Mouse (Mus musculus): Measurements from ENCODE around the gene Furin. TPM values are rescaled to one million over a fixed set of nuclear protein-coding genes. Genes with fewer than 3 reads are reported as not detected.
A peak's percentile ranks its signal among the peaks of the same experiment; 100 is the strongest.

Gene Furin
- total RNA-seq, 2 experiments from 2014 or later: 48.7 to 50.3 TPM

DNA sequence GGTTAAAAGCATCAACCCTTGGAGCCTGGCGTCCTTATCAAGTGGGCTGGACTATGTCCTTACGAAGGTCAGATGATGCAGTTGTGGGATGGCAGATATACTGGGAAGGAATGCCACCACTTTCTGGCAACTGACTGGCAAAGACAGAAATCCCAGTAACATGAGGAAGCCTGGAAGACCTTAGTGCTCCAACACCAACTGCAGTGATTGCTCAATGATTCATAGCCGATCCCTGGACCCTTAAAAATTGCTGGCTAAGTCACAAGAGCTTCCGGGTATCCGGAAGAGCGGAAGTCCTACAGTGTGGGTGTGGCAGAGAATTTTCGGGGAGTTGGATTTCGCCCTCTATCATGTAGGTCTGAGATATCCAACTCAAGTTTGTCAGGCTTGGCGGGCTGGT, 59.1 kb downstream of the Furin start:
- DNase-seq (ENCODE audit: low spot score in 2 of 2): no peak

DNA sequence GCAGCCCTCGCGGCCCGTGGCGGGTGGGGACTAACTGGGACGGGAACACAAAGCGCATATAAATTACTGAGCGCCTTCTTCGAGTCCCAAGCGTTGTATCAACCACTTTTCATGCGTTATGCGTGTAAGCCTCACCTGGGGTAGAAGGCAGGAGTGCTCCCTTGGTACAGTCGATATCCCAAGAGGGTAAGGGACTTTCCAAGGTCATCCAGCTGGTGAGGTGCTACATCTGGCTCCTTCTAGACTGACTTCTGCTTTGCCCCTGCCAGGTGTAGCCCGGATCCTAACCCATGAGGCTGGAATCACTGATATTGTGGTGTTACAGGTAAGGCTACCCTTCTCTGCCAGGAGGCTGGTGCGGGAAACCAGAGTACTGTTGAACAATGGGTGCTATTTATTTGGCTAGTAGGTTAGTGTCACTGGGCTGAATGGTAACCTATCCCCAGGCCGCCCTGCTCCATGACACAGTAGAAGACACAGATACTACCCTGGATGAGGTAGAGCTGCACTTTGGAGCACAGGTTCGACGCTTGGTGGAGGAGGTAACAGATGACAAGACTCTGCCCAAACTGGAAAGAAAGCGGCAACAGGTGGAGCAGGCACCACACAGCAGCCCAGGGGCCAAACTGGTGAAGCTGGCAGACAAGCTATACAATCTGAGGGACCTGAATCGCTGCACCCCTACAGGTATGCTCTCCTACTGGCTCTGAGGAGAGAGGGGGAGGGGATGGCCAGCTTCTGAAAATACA, 61.8 kb downstream of the Furin start:
- DNase-seq (ENCODE audit: low spot score in 2 of 2): no peak

DNA sequence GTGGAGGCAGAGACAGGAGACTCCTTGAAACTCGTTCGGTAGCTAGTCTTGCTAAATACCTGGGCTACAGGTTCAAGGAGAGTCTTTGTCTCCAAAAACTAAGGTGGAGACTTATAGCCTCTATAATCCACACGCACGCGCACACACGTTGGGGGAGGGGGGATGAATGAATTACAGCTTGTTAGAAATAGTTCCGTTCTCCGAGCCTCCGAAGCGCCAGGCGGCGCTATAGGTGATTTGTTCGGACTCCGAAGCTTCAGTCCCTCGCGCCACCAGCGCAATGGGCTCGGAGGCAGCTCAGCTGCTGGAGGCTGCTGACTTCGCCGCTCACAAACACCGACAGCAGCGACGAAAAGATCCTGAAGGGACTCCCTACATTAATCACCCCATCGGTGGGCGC, 62.4 kb downstream of the Furin start, which contains the start of gene Hddc3:
Gene Hddc3, plus strand, starts transcription at position 247 of the 400 bp plus-strand sequence.
- DNase-seq (ENCODE audit: low spot score in 2 of 2): peak; percentile 96 to 97

DNA sequence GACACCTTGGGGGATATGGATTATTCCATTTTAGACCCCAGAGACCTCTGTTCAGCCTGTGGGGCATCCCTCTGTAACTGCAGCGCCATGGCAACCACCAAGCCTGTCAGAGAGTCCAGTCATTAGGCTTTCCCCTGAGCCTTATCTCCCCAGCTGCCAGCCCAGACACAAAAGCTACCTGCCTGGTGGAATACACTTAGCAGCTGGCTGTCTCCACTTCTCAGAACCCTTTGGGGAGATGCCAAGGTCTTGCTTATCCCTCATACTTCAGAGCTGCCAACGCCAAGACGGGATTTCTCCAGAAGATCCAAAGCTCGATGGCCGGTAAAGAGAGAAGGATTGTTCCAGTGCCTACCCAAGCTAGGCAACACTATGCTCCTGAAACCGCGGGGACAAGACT, 63.4 kb downstream of the Furin start:
- DNase-seq (ENCODE audit: low spot score in 2 of 2): no peak

DNA sequence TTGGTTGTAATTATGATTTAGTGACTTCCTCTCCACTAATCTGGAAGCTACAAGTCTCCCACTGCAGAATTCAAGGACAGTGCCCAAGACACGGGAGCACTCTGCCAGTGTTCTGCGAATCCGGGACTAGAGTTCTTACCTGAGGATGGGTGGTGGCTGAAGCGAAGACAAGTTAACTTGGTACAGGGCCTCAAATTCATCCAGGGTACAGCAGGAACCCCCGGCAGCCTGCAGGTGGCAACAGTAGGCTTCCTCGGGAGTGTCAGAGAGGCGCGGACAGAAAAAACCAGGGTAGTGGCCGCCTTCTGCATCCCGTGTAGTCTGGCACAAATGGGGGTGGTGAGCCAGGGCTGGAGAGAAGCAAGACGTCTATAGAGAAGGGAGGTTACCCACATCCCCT, 64.4 kb downstream of the Furin start, which contains the start of gene Unc45a:
Gene Unc45a, minus strand, starts transcription at position 213 of the 400 bp plus-strand sequence.
- DNase-seq (ENCODE audit: low spot score in 2 of 2): peak; percentile 34 to 67

DNA sequence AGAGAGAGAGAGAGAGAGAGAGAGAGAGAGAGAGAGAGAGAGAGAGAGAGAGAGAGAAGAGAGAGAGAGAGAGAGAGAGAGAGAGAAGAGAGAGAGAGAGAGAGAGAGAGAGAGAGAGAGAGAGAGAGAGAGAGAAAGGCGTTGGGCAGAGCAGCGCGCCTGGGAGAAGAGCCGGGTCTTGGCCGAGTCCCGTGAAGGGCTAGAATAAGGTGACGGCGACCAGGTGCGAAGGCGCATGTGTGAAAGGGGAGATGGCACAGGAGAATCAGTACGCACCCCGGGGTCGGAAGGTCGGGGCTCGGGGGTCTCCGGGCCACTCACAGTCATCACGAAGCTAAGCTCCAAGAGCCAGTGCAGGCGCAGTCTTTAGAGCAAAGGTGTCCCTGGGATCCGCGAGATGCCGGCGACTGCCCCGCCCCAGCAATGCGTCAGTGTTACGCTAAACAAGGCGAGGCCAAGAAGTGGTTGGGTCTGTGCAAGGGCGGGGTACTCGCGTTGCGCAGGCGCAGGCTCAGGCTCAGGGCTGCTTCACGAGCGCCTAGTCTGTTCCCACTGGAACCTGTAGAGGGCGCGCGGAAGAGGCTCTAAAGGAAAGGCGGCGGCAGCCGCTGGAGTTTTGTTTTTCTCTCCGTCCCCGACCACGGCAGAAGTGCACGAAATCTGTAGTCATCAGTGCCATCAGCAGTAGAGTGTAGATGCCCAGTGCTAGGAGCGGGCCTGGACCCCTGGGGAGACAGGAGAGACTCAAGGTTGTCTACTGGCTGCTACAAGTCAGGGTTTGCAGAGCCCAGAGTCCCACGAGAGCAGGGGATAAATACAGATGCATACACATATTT, 65.2 kb downstream of the Furin start:
- peak; percentile 97 to 99 for DNase-seq (ENCODE audit: low spot score in 2 of 2)

DNA sequence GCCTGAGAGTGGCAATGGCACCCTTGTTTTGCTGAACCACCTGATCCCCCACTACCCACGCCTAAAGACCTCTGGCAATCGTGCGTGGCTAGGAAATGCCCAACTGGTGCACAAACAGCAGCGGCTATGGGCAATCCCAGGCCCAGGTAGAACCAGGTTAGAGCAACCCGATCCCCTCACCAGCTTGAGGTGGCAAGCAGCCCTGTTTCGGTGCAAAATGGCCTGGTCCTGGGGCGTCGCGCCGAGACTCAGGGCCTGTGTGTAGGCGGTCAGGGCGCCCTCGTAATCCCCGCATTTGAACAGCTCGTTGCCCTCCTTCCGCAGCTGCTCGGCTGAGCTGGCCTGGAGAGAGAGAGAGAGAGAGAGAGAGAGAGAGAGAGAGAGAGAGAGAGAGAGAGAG, 65.9 kb downstream of the Furin start:
- no peak for DNase-seq (ENCODE audit: low spot score in 2 of 2)

Other genes with a start within 250 kb of the Furin start
- 10 to 100 TPM; 25.2 to 25.7 TPM for gene Sema4b, start 218.6 kb downstream of the Furin start, total RNA-seq (2021)
- 10 to 100 TPM; 28.1 to 28.8 TPM for gene Cib1, start 172.6 kb downstream of the Furin start, total RNA-seq (2021)
- 1 to 10 TPM; 6.3 to 6.4 TPM for gene Gdpgp1, start 172.6 kb downstream of the Furin start, total RNA-seq (2021)
- gene Ttll13, start 159.1 kb downstream of the Furin start, total RNA-seq (2021): 1 to 10 TPM in 1 of 2 experiments, under 1 TPM in 1; 0.95 to 1.6 TPM
- gene Ngrn, start 144.2 kb downstream of the Furin start, total RNA-seq (2021): 10 to 100 TPM; 38.9 to 39.3 TPM
- 10 to 100 TPM; 21.4 TPM for gene Vps33b, start 135.8 kb downstream of the Furin start, total RNA-seq (2021)
- gene Prc1, start 111.0 kb downstream of the Furin start, total RNA-seq (2021): 1 to 10 TPM; 2.4 to 4.9 TPM
- gene Rccd1, start 81.0 kb downstream of the Furin start, total RNA-seq (2021): 10 to 100 TPM; 14.5 to 15.4 TPM
- 10 to 100 TPM; 40.6 to 47.9 TPM for gene Unc45a, start 64.4 kb downstream of the Furin start, total RNA-seq (2021)
- 10 to 100 TPM; 45.8 to 46.3 TPM for gene Hddc3, start 62.3 kb downstream of the Furin start, total RNA-seq (2021)
- 100 to 1,000 TPM; 124 to 139 TPM for gene Man2a2, start 34.1 kb downstream of the Furin start, total RNA-seq (2021)
- 1 to 10 TPM; 5.6 to 9.9 TPM for gene Fes, start 17.5 kb downstream of the Furin start, total RNA-seq (2021)
- 1 to 10 TPM; 4.6 to 6.3 TPM for gene Blm, start 129.7 kb upstream of the Furin start, total RNA-seq (2021)